Mouse (Mus musculus): ENCODE measurements at regions not wholly inside any gene's neighbourhood (a gene's known extent, or its start where the extent isn't known, plus 50 kb on each side); places are given as distances from the start of the nearest gene placed in this dataset.

GRCm38 (mm10) chr9:83326437-83327086 lies 114.4 kb downstream of the Lca5 start:
- DNase-seq (ENCODE audit: low read depth, low spot score) = no peak

DNA sequence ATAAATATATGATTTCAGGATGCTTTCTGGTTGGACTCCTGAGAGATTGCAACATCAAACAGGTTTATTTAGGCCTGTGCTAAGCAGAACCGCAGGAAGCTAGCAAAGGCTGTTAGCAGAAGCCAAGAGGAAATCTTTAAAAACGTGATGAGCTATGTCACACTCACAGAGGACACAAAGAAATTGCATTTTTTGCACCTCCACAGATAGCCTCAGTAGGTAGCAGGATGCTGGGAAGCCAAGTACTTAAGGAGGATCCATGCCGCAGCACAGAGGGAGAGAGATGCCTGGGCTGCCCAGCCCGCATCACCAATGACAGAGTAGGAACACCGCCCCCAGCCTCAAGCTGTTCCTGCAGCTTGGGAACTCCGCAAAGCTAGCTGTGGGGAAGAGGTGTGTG lies 115.0 kb downstream of the Lca5 start:
- peak; percentile 8 for DNase-seq (ENCODE audit: low read depth, low spot score)

GRCm38 (mm10) chr9:83324336-83324735 lies 116.6 kb downstream of the Lca5 start:
- DNase-seq (ENCODE audit: low read depth, low spot score) = no peak

DNA sequence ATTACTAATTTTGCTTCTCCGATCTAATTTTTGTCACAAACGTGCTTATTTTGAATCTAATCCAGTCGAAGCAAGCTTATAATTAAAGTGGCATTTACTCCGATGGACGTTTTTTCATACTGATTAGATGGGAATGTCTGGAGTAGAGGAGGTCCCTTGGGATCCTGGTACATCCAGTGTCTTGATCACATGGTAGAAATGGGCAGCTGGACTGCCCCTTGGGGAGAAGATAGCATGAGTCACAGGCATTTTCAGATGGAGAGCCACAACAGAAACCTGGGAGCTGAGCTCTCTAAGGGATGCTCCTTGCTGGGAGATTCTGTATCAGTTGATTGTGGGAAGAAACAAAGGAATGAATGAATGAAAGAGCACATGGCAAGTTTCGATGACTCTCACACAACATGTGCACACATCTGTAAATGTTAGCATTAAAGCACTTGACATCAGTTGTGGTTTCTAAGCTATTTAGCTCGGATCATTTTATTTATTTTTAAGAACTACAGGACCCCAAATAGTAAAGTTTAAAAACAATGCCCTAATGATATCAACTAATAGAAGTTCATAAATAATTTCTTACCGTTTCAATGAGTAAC lies 117.8 kb downstream of the Lca5 start:
- no peak for DNase-seq (ENCODE audit: low read depth, low spot score)

- DNase-seq (ENCODE audit: low read depth, low spot score) = no peak
These were observed 119.1 kb downstream of the Lca5 start for GRCm38 (mm10) chr9:83321793-83322192.

GRCm38 (mm10) chr9:83320834-83321233 lies 120.1 kb downstream of the Lca5 start:
- no peak for DNase-seq (ENCODE audit: low read depth, low spot score)

GRCm38 (mm10) chr9:83316818-83317162 lies 124.1 kb downstream of the Lca5 start:
- no peak for DNase-seq (ENCODE audit: low read depth, low spot score)

DNA sequence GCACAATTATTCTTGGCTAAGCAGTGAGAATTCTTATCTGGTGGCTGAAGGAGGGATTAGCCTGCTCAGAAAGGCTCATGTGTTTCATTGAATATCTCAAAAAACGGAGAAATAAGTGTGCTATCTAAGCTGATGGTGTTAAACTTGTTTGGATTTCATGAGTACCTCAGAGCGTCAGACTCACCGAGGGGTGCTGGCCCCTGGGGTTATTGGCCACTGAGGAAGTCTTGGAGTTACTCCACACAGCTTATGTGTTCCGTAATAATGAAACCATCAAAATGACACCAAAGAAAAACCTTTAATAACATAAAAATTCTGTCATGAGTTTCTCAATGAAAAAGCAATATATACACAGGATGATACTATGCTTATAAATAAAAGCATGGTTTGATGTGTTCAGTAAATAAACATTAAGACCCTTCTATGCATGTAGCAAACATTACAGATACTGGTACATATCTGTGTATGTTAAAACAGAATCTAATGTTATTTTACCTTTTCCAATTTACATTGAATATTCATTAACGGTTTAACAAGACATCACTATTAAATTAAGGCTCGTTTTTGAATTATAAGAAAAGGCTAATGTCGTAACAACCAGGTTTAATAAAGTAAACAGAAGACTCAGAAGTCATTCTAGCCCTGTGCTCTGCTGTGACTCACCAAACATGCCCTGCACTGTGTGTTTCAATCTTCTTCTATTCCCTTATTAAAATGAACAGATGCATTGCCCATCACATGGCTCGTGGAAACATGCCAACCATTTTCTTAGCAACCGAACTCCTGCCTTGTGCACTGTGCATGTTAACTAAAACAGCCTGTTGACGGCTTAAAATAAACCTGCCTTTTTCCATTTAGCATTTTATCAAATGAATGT lies 124.7 kb downstream of the Lca5 start:
- no peak for DNase-seq (ENCODE audit: low read depth, low spot score)

DNA sequence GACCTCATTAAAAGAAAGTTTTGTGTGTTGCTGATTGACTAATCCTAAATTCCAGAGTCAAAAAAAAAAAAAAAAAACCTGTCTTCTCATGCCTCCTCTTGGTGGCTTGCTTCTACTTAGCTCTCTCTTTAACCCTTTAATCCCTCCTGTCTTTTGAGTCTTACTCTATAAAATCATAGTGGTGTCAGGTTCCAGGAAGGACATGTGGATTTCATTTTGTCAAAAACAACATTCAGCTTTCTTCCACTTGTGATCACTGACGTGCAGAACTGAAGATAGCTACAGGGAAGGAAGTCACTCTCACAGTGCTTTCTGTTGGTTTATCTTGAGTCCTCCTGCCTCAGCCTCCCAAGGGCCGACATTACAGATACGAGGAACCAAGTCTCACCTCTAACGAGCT lies 132.2 kb downstream of the Lca5 start:
- no peak for DNase-seq (ENCODE audit: low read depth, low spot score)

DNA sequence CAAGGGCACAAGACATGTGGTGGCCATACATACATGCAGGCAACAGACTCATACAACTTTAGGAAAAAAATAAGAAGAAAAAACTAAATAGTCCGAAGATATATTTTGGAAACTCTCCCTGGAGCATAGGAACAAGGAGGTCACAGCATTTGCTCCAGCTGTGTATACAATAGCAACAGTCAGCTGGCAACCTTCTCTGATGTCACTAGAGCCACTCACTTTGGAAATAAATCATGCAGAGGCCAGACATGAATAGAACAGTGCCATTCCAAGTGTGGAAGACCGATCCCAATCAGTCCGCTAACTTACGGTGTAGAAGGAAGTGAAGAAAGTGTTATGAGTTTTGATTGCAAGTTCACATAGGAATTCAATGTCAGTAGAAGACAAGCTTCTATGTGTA lies 132.8 kb downstream of the Lca5 start:
- no peak for DNase-seq (ENCODE audit: low read depth, low spot score)

DNA sequence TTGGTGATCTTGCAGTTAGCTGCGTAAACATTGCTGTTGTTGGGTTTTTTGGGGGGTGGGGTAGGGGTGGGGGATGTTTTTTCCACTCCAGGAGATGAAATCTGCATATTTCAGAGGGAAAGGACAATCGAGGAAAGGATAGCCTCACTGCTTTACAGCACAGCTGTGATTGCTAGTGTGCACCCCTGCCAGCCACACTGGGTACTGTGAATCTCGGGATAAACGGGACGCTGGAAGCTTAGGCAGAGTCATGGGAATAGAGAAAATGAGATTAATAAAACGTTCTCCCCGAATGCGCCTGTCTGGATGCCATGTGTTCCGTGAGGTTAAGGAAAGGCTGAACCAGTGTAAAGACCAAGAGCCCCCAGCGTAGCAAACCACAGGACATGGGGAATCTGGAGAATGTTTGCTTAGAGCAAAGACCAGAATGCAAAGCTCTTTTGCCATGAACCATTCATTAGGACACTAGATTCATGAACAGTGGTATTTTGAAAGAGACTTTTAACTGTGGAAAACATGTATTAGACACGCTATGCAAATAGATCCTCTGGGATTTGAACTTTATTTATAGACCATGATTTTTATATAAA lies 133.5 kb downstream of the Lca5 start:
- no peak for DNase-seq (ENCODE audit: low read depth, low spot score)

GRCm38 (mm10) chr9:83304925-83305324 lies 136.0 kb downstream of the Lca5 start:
- peak; percentile 61 for DNase-seq (ENCODE audit: low read depth, low spot score)

DNA sequence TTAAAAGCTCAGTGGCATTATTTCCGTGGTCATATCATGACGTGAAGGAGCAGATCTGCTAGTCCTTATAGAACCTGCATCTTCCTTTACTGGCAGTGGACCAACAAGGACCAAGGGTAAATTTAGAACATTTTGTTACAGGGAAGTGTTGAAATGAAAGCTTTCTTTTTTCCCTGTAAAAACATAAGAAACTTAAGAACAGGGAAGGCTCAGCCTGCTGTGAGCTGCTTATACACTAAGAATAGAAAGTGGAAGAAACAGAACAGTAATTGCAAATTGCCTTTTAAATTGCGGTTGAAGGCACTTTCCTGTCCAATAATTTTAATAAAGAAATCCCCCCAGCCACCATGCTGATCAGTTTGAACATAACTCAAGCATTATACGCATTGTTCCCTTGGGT lies 140.4 kb downstream of the Lca5 start:
- DNase-seq (ENCODE audit: low read depth, low spot score) = no peak

GRCm38 (mm10) chr9:83300044-83300443 lies 140.9 kb downstream of the Lca5 start:
- peak; percentile 49 for DNase-seq (ENCODE audit: low read depth, low spot score)

- no peak for DNase-seq (ENCODE audit: low read depth, low spot score)
These were observed 141.3 kb downstream of the Lca5 start for GRCm38 (mm10) chr9:83299623-83300022.

DNA sequence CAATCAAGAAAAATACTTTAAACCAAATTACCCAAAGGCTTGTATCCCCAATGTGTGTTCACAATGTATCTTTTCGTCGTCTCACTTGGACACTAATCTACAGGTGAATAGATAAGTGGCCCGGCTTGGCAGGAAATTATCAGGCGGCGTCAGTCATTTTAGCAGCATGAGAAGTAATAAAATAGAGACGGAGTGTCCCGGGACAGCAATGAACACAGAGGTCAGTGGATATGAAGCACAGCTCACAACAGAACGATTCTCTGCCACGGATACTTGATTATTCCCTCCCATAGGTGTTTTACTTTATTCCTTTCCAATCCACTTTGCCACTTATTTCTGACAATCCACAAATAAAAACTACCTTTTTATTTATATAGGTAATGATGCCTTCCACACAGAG lies 145.5 kb downstream of the Lca5 start:
- no peak for DNase-seq (ENCODE audit: low read depth, low spot score)

DNA sequence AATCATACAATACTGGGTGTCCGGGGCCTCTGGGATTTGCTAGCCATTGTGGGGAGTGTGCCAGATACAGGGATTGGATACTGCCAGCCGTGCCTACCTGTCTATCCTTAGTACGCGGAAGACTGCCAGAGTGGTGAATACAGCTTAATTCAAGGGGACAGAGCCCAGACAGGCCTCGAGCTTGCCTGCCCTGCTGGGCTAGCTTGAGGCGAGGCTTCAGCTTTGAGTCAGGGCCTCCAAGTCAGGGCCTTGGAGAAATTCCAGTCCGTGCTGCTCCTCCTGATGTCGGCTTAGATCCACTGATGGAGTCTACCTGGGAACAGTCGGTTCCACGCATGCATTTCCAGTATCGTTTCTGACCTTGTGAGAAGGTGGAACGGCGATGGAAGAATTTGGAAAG lies 146.5 kb downstream of the Lca5 start:
- no peak for DNase-seq (ENCODE audit: low read depth, low spot score)

- DNase-seq (ENCODE audit: low read depth, low spot score) = no peak
These were observed 137.6 kb upstream of the Hmgn3 start for GRCm38 (mm10) chr9:83284097-83284496.

DNA sequence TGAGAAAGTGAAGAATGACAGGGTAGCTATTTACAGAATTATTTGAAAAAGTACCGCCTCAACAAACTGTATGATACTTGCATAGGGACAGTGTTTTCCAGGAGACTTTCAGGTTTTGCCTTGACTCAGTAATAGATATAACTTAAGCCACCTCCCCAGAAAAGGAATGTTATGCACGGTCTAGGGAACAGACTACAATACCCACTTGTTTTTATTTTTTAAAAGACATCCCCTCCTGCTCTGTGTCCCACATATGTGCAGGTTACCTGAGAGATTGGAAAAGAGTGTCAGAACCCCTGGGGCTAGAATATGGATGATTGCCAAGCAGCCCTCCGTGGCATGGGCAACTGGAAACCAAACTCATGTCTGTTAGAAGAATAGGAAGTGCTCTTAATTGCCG lies 137.2 kb upstream of the Hmgn3 start:
- DNase-seq (ENCODE audit: low read depth, low spot score) = no peak

DNA sequence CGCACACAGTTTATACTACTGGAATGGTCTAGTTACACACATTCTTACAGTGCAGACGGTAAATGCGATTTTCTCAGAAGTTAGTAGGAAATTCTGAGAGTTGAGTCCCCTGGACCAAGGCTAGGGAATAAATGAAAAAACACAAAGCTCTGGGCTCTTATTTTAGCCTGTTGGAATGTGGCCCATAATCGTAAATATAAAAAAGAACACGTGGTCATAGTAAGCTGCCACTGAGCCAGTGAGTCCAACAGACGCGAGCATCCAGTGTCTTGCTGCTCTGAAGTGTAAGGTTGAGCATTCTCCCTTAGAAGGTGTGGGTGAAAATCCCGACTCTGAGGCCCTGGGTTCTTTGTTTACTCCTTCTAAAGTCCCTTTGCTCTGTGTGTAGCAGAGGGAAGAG lies 136.8 kb upstream of the Hmgn3 start:
- no peak for DNase-seq (ENCODE audit: low read depth, low spot score)

DNA sequence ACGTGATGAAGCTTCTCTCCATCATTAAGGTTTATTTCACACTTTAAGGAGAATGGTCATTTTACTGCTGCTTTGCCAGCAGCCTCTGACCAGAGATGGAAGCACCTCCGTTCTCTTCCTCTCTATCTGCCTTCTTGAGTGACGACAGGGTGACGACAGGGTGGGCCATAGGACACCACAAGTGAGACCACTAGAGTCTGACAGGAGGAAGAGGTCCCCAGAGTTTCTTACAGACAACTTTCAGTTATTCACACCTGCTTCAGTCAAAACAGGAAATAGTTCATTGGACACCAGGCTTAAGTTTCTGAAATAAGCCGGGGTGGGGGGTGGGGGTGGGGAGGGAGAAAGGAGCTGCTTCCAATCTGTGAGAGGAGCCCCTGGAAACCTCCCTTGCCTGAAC lies 131.3 kb upstream of the Hmgn3 start:
- DNase-seq (ENCODE audit: low read depth, low spot score) = no peak

GRCm38 (mm10) chr9:83277356-83277755 lies 130.9 kb upstream of the Hmgn3 start:
- no peak for DNase-seq (ENCODE audit: low read depth, low spot score)

- no peak for DNase-seq (ENCODE audit: low read depth, low spot score)
These were observed 129.8 kb upstream of the Hmgn3 start for GRCm38 (mm10) chr9:83276291-83276690.
